Mouse (Mus musculus) embryonic facial prominence, embryonic 14.5 days (tissue): ENCODE results near the gene Cntln. TPM values are rescaled to one million over a fixed set of nuclear protein-coding genes. Genes with fewer than 3 reads are reported as not detected.

ENCODE experiments used
- ATAC-seq: fragments of 200-750 bp; cut with Nextera tagmentation; 2 replicates; pipeline ENCODE4 v1.8.0; 2017; ENCODE audit warnings: low read depth, moderate number of reproducible peaks, moderate TSS enrichment
- DNase-seq: peaks from one replicate; pipeline ENCODE4 v3.0.0-alpha.2; 2015; ENCODE audit warnings: low spot score
- H3K27ac ChIP-seq: fragments of 300-500 bp; sonication (generic); replicated peaks from 2 replicates; pipeline ENCODE4 v1.5.1; 2014; ENCODE audit warnings: low read depth, mild to moderate bottlenecking, low read length, moderate library complexity
- H3K27me3 ChIP-seq: fragments of 300-500 bp; sonication (generic); replicated peaks from 2 replicates; pipeline ENCODE4 v1.6.1; 2014; ENCODE audit warnings: low read length; ENCODE audit not compliant: control insufficient read depth, insufficient read depth
- H3K36me3 ChIP-seq: fragments of 300-500 bp; sonication (generic); 2 replicates; pipeline ENCODE4 v1.6.1; 2014; ENCODE audit warnings: low read length, mixed read lengths; ENCODE audit not compliant: control insufficient read depth, insufficient read depth
- H3K4me1 ChIP-seq: fragments of 300-500 bp; sonication (generic); 2 replicates; pipeline ENCODE4 v1.6.1; 2014; ENCODE audit warnings: antibody characterized with exemption, low read length; ENCODE audit not compliant: control insufficient read depth, insufficient read depth
- H3K4me2 ChIP-seq: fragments of 300-500 bp; sonication (generic); 2 replicates; pipeline ENCODE4 v1.6.1; 2014; ENCODE audit warnings: low read depth, mild to moderate bottlenecking, low read length, moderate library complexity, mixed read lengths
- H3K4me3 ChIP-seq: fragments of 300-500 bp; sonication (generic); 2 replicates; pipeline ENCODE4 v1.5.1; 2014; ENCODE audit warnings: low read depth, mild to moderate bottlenecking, low read length
- H3K9ac ChIP-seq: fragments of 300-500 bp; sonication (generic); 2 replicates; pipeline ENCODE4 v1.6.1; 2014; ENCODE audit warnings: low read depth, mild to moderate bottlenecking, low read length, moderate library complexity, mixed read lengths
- H3K9me3 ChIP-seq: fragments of 300-500 bp; sonication (generic); 2 replicates; pipeline ENCODE4 v1.6.1; 2016; ENCODE audit warnings: low read length; ENCODE audit not compliant: control insufficient read depth
- WGBS: fragments of 180-500 bp; shearing (Covaris S2); extraction: QIAGEN DNeasy Blood & Tissue Kit; methylation state at CpG from one replicate; pipeline ENCODE4 v1.1.7; 2014; 5-methylcytosine and 5-hydroxymethylcytosine counted together
- polyA plus RNA-seq: library from polyadenylated mRNA; unstranded; fragments of >200 nt; fragmentation: Nextera tagmentation; extraction: Ambion mirVana; gene quantifications from 2 replicates; pipeline ENCODE4 v1.2.1, GENCODE M21; 2014

Cntln gene
- polyA plus RNA-seq, 1 experiment from 2014 or later = 12.2 TPM

- DNase-seq (peak; percentile 82), ATAC-seq (no peak; the same call in 1 of the 2 replicates)
- no peaks in the 10 kb centered on the region for H3K27me3 ChIP-seq
- no peak overlapping the region for H3K9ac ChIP-seq
- H3K4me2 ChIP-seq = no peak overlapping the region
- H3K4me3 ChIP-seq = no peak overlapping the region
- H3K9me3 ChIP-seq = no peaks in the 10 kb centered on the region
- 0 out of 2 replicates have a peak, but pooled peaks cover 5% of the 10 kb centered on the region for H3K36me3 ChIP-seq
- H3K4me1 ChIP-seq = no peaks in the 10 kb centered on the region
- no peak overlapping the region for H3K27ac ChIP-seq
- 14% methylated on average over 7 of the region's 7 CpGs for WGBS
Measured at GRCm38 (mm10) chr4:85096682-85097081, 212.6 kb downstream of the Cntln start.

DNA sequence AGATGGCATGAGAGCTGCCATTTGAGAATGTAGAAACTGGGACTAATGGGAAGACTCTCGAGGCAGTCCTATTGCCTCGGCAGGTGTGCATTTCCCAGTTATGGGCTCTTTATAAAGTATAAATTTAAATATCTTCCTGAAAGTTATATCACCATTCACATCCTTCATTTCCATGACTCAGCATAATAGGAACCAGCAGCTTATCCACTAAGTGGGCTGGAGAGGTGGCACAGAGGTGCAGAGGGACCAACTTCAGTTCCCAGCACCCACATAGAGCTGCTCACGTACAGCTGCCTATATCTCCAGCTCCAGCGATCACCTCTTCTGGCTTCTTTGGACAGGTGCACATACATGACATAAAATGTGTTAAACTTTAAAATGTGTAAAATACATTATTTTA is 218.1 kb downstream of the Cntln start:
- Histone ChIP-seq H3K27me3 (no peaks in the 10 kb centered on the region), H3K4me2 (no peak overlapping the region), H3K4me1 (no peaks in the 10 kb centered on the region), H3K27ac (no peak overlapping the region), H3K9me3 (no peaks in the 10 kb centered on the region), H3K4me3 (no peak overlapping the region), H3K36me3 (0 out of 2 replicates have a peak, but pooled peaks cover 5% of the 10 kb centered on the region), H3K9ac (no peak overlapping the region)
- WGBS = 92% methylated on average over 4 of the region's 4 CpGs
- no peak for DNase-seq
- ATAC-seq = no peak

- DNase-seq (no peak), ATAC-seq (no peak)
- 77% methylated on average over 1 of the region's 1 CpGs for WGBS
- Histone ChIP-seq H3K4me2 (no peak overlapping the region), H3K4me3 (no peak overlapping the region), H3K36me3 (no peaks in the 10 kb centered on the region), H3K9me3 (no peaks in the 10 kb centered on the region), H3K9ac (no peak overlapping the region), H3K4me1 (no peaks in the 10 kb centered on the region), H3K27me3 (no peaks in the 10 kb centered on the region), H3K27ac (no peak overlapping the region)
Measured at GRCm38 (mm10) chr4:85106416-85106815, 222.3 kb downstream of the Cntln start.

DNA sequence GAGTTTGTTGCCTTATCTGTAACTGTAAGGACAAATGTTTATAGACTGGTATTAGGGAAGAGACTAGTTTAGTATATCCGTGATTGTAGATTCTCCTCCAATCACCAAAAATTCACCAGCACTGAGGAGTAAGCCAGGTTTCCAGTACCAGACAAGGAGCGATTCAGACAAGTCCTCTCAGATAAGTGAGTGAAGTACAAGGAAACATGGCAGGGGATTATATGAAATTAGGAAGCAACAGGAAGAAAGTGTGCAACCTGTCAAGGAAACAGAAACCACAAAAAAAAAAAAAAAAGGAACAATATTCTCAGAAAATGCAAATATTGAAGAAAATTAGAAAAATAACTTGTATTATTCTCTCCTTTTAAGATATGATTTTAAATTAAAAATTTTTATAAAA is 222.9 kb downstream of the Cntln start:
- 83% methylated on average over 2 of the region's 2 CpGs for WGBS
- Histone ChIP-seq H3K9me3 (no peaks in the 10 kb centered on the region), H3K4me1 (no peaks in the 10 kb centered on the region), H3K27me3 (no peaks in the 10 kb centered on the region), H3K9ac (no peak overlapping the region), H3K4me2 (no peak overlapping the region), H3K4me3 (no peak overlapping the region), H3K27ac (no peak overlapping the region), H3K36me3 (no peaks in the 10 kb centered on the region)
- ATAC-seq (no peak), DNase-seq (no peak)

DNA sequence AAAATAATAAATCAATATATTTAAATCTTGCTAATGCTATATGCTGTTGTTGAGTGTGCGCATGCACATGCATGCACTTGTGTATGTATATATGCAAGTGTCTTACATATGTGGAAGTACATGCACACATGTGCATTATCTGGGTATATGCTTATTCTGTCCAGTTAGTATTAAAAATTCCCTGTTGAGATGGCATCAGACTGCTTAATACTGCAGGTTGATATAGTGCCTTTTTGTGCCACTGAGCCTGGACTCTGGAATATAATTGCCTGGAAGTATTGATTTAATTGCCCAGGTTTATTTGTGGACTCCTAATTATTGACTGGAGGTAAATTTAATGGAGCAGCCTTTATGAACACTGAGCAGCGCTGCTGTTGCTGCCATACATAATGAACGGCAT is 236.2 kb downstream of the Cntln start:
- H3K27me3 ChIP-seq = no peaks in the 10 kb centered on the region
- no peak overlapping the region for H3K4me3 ChIP-seq
- 80% methylated on average over 3 of the region's 3 CpGs for WGBS
- no peaks in the 10 kb centered on the region for H3K4me1 ChIP-seq
- H3K9ac ChIP-seq = no peak overlapping the region
- no peak overlapping the region for H3K4me2 ChIP-seq
- H3K27ac ChIP-seq = no peak overlapping the region
- 0 out of 2 replicates have a peak, but pooled peaks cover 4% of the 10 kb centered on the region for H3K36me3 ChIP-seq
- H3K9me3 ChIP-seq = no peaks in the 10 kb centered on the region
- ATAC-seq (no peak), DNase-seq (no peak)

DNA sequence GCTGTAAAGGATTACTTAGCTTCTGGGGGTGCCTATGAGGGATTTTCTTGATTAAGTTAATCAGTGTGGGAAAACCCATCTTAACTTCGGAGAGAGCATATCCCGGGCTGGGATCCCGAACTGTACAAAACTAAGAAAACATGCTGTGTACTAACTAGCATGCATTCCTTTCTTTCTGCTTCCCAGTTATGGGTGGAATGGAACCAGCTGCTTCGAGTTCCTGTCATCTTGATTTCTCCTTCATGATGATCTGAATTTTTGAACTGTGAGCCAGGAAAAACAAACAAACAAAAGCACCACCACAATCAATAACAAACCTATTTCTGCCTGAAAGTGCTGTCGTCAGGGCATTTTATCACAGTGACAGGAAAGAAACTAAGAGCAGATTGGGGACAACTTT is 265.6 kb downstream of the Cntln start:
- H3K4me3 ChIP-seq = no peak overlapping the region
- no peak for ATAC-seq
- no peaks in the 10 kb centered on the region for H3K9me3 ChIP-seq

GRCm38 (mm10) chr4:85151881-85152280 is 267.8 kb downstream of the Cntln start:
- Histone ChIP-seq H3K4me2 (no peak overlapping the region), H3K9ac (no peak overlapping the region), H3K27me3 (no peaks in the 10 kb centered on the region), H3K9me3 (no peaks in the 10 kb centered on the region), H3K36me3 (no peaks in the 10 kb centered on the region), H3K27ac (no peak overlapping the region), H3K4me3 (no peak overlapping the region), H3K4me1 (no peaks in the 10 kb centered on the region)
- DNase-seq (no peak), ATAC-seq (no peak)
- WGBS = 82% methylated on average over 7 of the region's 7 CpGs

More for the DNA sequence above, 265.6 kb downstream of the Cntln start:
- no peak for DNase-seq
- H3K27ac ChIP-seq = no peak overlapping the region
- 61% methylated on average over 5 of the region's 5 CpGs for WGBS
- no peak overlapping the region for H3K9ac ChIP-seq
- H3K4me1 ChIP-seq = no peaks in the 10 kb centered on the region
- H3K27me3 ChIP-seq = no peaks in the 10 kb centered on the region
- H3K36me3 ChIP-seq = no peaks in the 10 kb centered on the region
- H3K4me2 ChIP-seq = no peak overlapping the region

DNA sequence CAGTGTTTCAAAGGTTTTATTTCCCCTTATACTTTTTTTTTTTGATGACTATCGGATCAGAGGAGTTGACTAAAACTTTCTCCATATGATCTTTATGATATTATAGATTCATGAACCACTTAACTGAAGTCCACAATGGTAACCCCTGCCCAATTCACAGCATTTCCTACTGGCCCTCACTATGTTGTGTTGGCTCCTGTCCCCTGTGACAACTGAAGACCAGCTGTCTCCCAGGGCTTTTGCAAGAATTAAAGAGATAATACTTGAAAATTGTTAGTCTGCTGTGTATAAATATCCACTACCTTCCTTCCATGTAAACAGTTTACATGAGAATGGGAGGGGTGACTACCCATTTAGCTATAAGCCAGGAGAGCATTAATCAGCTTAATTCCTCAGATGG is 270.3 kb downstream of the Cntln start:
- Histone ChIP-seq H3K9ac (no peak overlapping the region), H3K27ac (no peak overlapping the region), H3K27me3 (no peaks in the 10 kb centered on the region), H3K36me3 (no peaks in the 10 kb centered on the region), H3K9me3 (no peaks in the 10 kb centered on the region), H3K4me3 (no peak overlapping the region), H3K4me2 (no peak overlapping the region), H3K4me1 (no peaks in the 10 kb centered on the region)
- DNase-seq (no peak), ATAC-seq (no peak)
- 80% methylated on average over 1 of the region's 1 CpGs for WGBS

- WGBS = 57% methylated on average over 4 of the region's 4 CpGs
- Histone ChIP-seq H3K4me3 (no peak overlapping the region), H3K27ac (no peak overlapping the region), H3K36me3 (no peaks in the 10 kb centered on the region), H3K4me1 (no peaks in the 10 kb centered on the region), H3K4me2 (no peak overlapping the region), H3K27me3 (no peaks in the 10 kb centered on the region), H3K9me3 (no peaks in the 10 kb centered on the region), H3K9ac (no peak overlapping the region)
- ATAC-seq = no peak
- DNase-seq = peak; percentile 22
Measured at GRCm38 (mm10) chr4:85161156-85161555, 277.0 kb downstream of the Cntln start.
